8 mouse cellular contexts compared by ENCODE assay signal in genomic region chr17:85800357-85801078, GRCm38 (mm10).
DNase-seq lines count a peak whose midpoint lies in the region; ATAC-seq and TF ChIP-seq lines count a peak whose summit lies in the region.

No protein-coding gene starts in this region.

- DNase-seq in cerebellum, postnatal 10 days, result peak; percentile 25 to 26
- no peak for DNase-seq in cerebellum, adult 11-12 months
- DNase-seq in forebrain, postnatal 0 days, result no peak
- no peak for DNase-seq in liver, embryonic 13.5 days
- DNase-seq in frontal cortex, postnatal 14 days (ENCODE audit: low spot score in 2 of 2), result no peak
- DNase-seq in left cerebral cortex, adult 18-20 months (ENCODE audit: low spot score in 2 of 2), result no peak

- H3K9me3 ChIP-seq in ES-Bruce4 (replicated peaks; ENCODE audit: control insufficient read depth, insufficient read depth, low read length, poor library complexity, severe bottlenecking), result no peaks in the 10 kb centered on the region
- no peaks in the 10 kb centered on the region for H3K9me3 ChIP-seq in forebrain, postnatal 0 days (ENCODE audit: low read length)
- H3K9me3 ChIP-seq in liver, embryonic 13.5 days (replicated peaks), result no peaks in the 10 kb centered on the region
- no peaks in the 10 kb centered on the region for H3K9me3 ChIP-seq in stomach, embryonic 16.5 days (replicated peaks; ENCODE audit: control insufficient read depth, low read length)

- H3K4me2 ChIP-seq in forebrain, postnatal 0 days (ENCODE audit: low read depth), result peak overlapping the region; percentile 65
- peak overlapping the region; percentile 62 for H3K4me2 ChIP-seq in liver, embryonic 13.5 days
- H3K4me2 ChIP-seq in stomach, embryonic 16.5 days (ENCODE audit: low read depth, low read length), result peak overlapping the region; percentile 80

- TF ChIP-seq CTCF in ES-Bruce4 (IDR thresholded peaks at IDR 0.05; ENCODE audit: low read depth, low read length), result no peak
- TF ChIP-seq CTCF in forebrain, postnatal 0 days (IDR thresholded peaks at IDR 0.05; ENCODE audit: low read depth), result no peak

- H3K4me1 ChIP-seq in ES-Bruce4 (ENCODE audit: control insufficient read depth, insufficient read depth, low read length), result no peaks in the 10 kb centered on the region
- 0 out of 2 replicates have a peak, but pooled peaks cover 13% of the 10 kb centered on the region for H3K4me1 ChIP-seq in forebrain, postnatal 0 days (ENCODE audit: insufficient read depth)
- peaks cover 12% of the 10 kb centered on the region; the same call in 1 of the 2 replicates for H3K4me1 ChIP-seq in liver, embryonic 13.5 days (replicated peaks)
- peaks cover 6% of the 10 kb centered on the region; the same call in 1 of the 2 replicates for H3K4me1 ChIP-seq in stomach, embryonic 16.5 days (ENCODE audit: control insufficient read depth, insufficient read depth, low read length)

- 11% methylated on average over 44 of the region's 44 CpGs for WGBS in forebrain, postnatal 0 days
- WGBS in liver, embryonic 13.5 days (ENCODE audit: insufficient replicate concordance), result 3% methylated on average over 40 of the region's 44 CpGs
- WGBS in stomach, embryonic 16.5 days, result 9% methylated on average over 44 of the region's 44 CpGs

- ATAC-seq in forebrain, postnatal 0 days, result no peak
- ATAC-seq in liver, embryonic 13.5 days (ENCODE audit: low read depth), result no peak
- peak; percentile 29; the same call in 1 of the 2 replicates for ATAC-seq in stomach, embryonic 16.5 days (ENCODE audit: insufficient read depth, low FRiP score)

- H3K4me3 ChIP-seq in ES-Bruce4 (ENCODE audit: low read depth, low read length), result peak overlapping the region; percentile 39
- peak overlapping the region; percentile 32 for H3K4me3 ChIP-seq in forebrain, postnatal 0 days (ENCODE audit: low read depth, low read length)
- peak overlapping the region; percentile 42 for H3K4me3 ChIP-seq in liver, embryonic 13.5 days (replicated peaks)
- peak overlapping the region; percentile 50 for H3K4me3 ChIP-seq in stomach, embryonic 16.5 days (replicated peaks; ENCODE audit: low read length)

- no peak for TF ChIP-seq EP300 in ES-Bruce4 (IDR thresholded peaks at IDR 0.05; ENCODE audit: insufficient read depth, low read depth, low read length)

- H3K9ac ChIP-seq in ES-Bruce4 (ENCODE audit: low read depth, poor library complexity, severe bottlenecking), result peak overlapping the region; percentile 57
- H3K9ac ChIP-seq in forebrain, postnatal 0 days, result 0 out of 2 replicates have a peak overlapping the region, but pooled peaks have one; percentile 25
- no peak overlapping the region for H3K9ac ChIP-seq in liver, embryonic 13.5 days
- peak overlapping the region; percentile 72 for H3K9ac ChIP-seq in stomach, embryonic 16.5 days (ENCODE audit: low read length)

- no peak overlapping the region for H3K27ac ChIP-seq in ES-Bruce4 (ENCODE audit: insufficient read depth, low read length)
- H3K27ac ChIP-seq in forebrain, postnatal 0 days (ENCODE audit: low read depth, low read length), result no peak overlapping the region
- no peak overlapping the region for H3K27ac ChIP-seq in liver, embryonic 13.5 days
- H3K27ac ChIP-seq in stomach, embryonic 16.5 days (ENCODE audit: low read length), result peak overlapping the region; percentile 25

- peaks cover 2% of the 10 kb centered on the region; the same call in 1 of the 2 replicates for H3K27me3 ChIP-seq in ES-Bruce4 (ENCODE audit: control insufficient read depth, insufficient read depth, low read length, poor library complexity, severe bottlenecking)
- peaks cover 65% of the 10 kb centered on the region for H3K27me3 ChIP-seq in forebrain, postnatal 0 days (ENCODE audit: insufficient read depth, low read length)
- H3K27me3 ChIP-seq in liver, embryonic 13.5 days, result peaks cover 86% of the 10 kb centered on the region
- H3K27me3 ChIP-seq in stomach, embryonic 16.5 days (ENCODE audit: control insufficient read depth, insufficient read depth, low read length), result peaks cover 45% of the 10 kb centered on the region

- H3K36me3 ChIP-seq in ES-Bruce4 (ENCODE audit: control insufficient read depth, insufficient read depth, low read length, poor library complexity, severe bottlenecking), result no peaks in the 10 kb centered on the region
- H3K36me3 ChIP-seq in forebrain, postnatal 0 days (ENCODE audit: insufficient read depth), result no peaks in the 10 kb centered on the region
- H3K36me3 ChIP-seq in liver, embryonic 13.5 days, result no peaks in the 10 kb centered on the region
- H3K36me3 ChIP-seq in stomach, embryonic 16.5 days (ENCODE audit: control insufficient read depth, insufficient read depth, low read length), result no peaks in the 10 kb centered on the region

- no peak for TF ChIP-seq POLR2A in ES-Bruce4 (IDR thresholded peaks at IDR 0.05; ENCODE audit: insufficient read depth, low read length)

Comparison
In these comparisons a context has a peak if more than half of its experiments do, and no peak if none do; other contexts are left out.
1. DNase-seq: peak in cerebellum, postnatal 10 days (2 of 2); none in cerebellum, adult 11-12 months (single experiment), forebrain, postnatal 0 days (single experiment), liver, embryonic 13.5 days (single experiment), frontal cortex, postnatal 14 days (0 of 2) and left cerebral cortex, adult 18-20 months (0 of 2).
2. Peak in every context shown above with its lines, with median percentiles within 50 percentile points of each other: H3K4me3 ChIP-seq and H3K4me2 ChIP-seq.